In genomic region chr11:71224614-71225013, GRCm38 (mm10) we compare ENCODE assay signal across 12 mouse cellular contexts. TPM values are rescaled to one million over a fixed set of nuclear protein-coding genes. Genes with fewer than 3 reads are reported as not detected.
DNase-seq lines count a peak whose midpoint lies in the region; ATAC-seq and TF ChIP-seq lines count a peak whose summit lies in the region.
"Had no signal": no experiment of that assay in that cellular context is flagged by ENCODE, and none has a peak within 500 bp of the region (broad histone marks: within the 10 kb centered on the region; RNA-seq: fewer than 3 reads in every experiment).

No protein-coding gene starts in this region.

- peak; percentile 33 to 79; a peak in 2 of 4 replicates for TF ChIP-seq CTCF in CH12.LX (conservative IDR thresholded peaks at IDR 0.05 in 1 of 2, IDR thresholded peaks at IDR 0.05 in 1 of 2; ENCODE audit: low read depth in 2 of 2, low read length in 2 of 2)
- TF ChIP-seq CTCF in brain, embryonic 14.5 days (IDR thresholded peaks at IDR 0.05; ENCODE audit: borderline replicate concordance, extremely low read depth, insufficient read depth, insufficient read length) = peak; percentile 19; the same call in 1 of the 2 replicates

- no peak for TF ChIP-seq EP300 in CH12.LX (IDR thresholded peaks at IDR 0.05; ENCODE audit: low read length)

- 78% methylated on average over 2 of the region's 2 CpGs for WGBS in kidney, embryonic 14.5 days
- 69% methylated on average over 2 of the region's 2 CpGs for WGBS in embryonic facial prominence, embryonic 10.5 days

- no peaks in the 10 kb centered on the region for H3K4me1 ChIP-seq in kidney, embryonic 14.5 days (ENCODE audit: control insufficient read depth, insufficient read depth, low read length)
- peaks cover 1 to 7% of the 10 kb centered on the region in 2 experiments; a peak in 2 of 4 replicates for H3K4me1 ChIP-seq in CH12.LX (ENCODE audit: control insufficient read depth in 1 of 2, insufficient read depth in 2 of 2)
- H3K4me1 ChIP-seq in embryonic facial prominence, embryonic 10.5 days = no peaks in the 10 kb centered on the region
- H3K4me1 ChIP-seq: lung, embryonic 15.5 days had no signal

- no peak overlapping the region for H3K27ac ChIP-seq in kidney, embryonic 14.5 days (ENCODE audit: low read depth, low read length)
- H3K27ac ChIP-seq in CH12.LX (ENCODE audit: insufficient read depth, low read depth) = no peak overlapping the region
- no peak overlapping the region for H3K27ac ChIP-seq in embryonic facial prominence, embryonic 10.5 days (replicated peaks)
- H3K27ac ChIP-seq: lung, embryonic 15.5 days had no signal

- no peaks in the 10 kb centered on the region for H3K36me3 ChIP-seq in kidney, embryonic 14.5 days (ENCODE audit: control insufficient read depth, insufficient read depth, low read length)
- peaks cover 0 to 43% of the 10 kb centered on the region in 2 experiments for H3K36me3 ChIP-seq in CH12.LX (replicated peaks in 1 of 2; ENCODE audit: control insufficient read depth in 1 of 2, insufficient read depth in 1 of 2, low read length in 1 of 2)
- H3K36me3 ChIP-seq in embryonic facial prominence, embryonic 10.5 days (replicated peaks) = no peaks in the 10 kb centered on the region
- H3K36me3 ChIP-seq: lung, embryonic 15.5 days had no signal

- dilution Hi-C loops in CH12.LX (cut with MboI; ENCODE audit: extremely low pct_ligation_motif_present, extremely low pct_unique_long_range_greater_than_20kb, low sequenced_read_pairs) = no loop called here

- no peaks in the 10 kb centered on the region for H3K9me3 ChIP-seq in kidney, embryonic 14.5 days (ENCODE audit: control insufficient read depth, low read length)
- H3K9me3 ChIP-seq in CH12.LX (replicated peaks; ENCODE audit: low read length) = peaks cover 3% of the 10 kb centered on the region
- no peaks in the 10 kb centered on the region for H3K9me3 ChIP-seq in embryonic facial prominence, embryonic 10.5 days
- H3K9me3 ChIP-seq: lung, embryonic 15.5 days had no signal

- peak; percentile 6 for DNase-seq in embryo, embryonic 10 days (ENCODE audit: low spot score)
- no peak for DNase-seq in embryo, embryonic 10.5 days (ENCODE audit: low spot score)
- peak; percentile 10 to 25 for DNase-seq in kidney, postnatal 4 days
- peak; percentile 39 for DNase-seq in CH12.LX (ENCODE audit: extremely low read depth)
- DNase-seq in brain, embryonic 14.5 days (ENCODE audit: low read depth) = no peak
- no peak for DNase-seq in embryonic facial prominence, embryonic 10.5 days (ENCODE audit: low spot score)
- DNase-seq: gastrocnemius, postnatal 25 days had no signal

- H3K4me3 ChIP-seq in kidney, embryonic 14.5 days (ENCODE audit: low read length) = no peak overlapping the region
- no peak overlapping the region for H3K4me3 ChIP-seq in CH12.LX (replicated peaks in 1 of 3; ENCODE audit: low read depth in 2 of 3, low read length in 2 of 3, poor library complexity in 1 of 3)
- H3K4me3 ChIP-seq in embryonic facial prominence, embryonic 10.5 days = no peak overlapping the region
- H3K4me3 ChIP-seq: lung, embryonic 15.5 days had no signal

- in situ Hi-C loops in CH12.LX (cut with MboI; ENCODE audit: low pct_ligation_motif_present, low pct_unique_long_range_greater_than_20kb, low sequenced_read_pairs) = no loop called here

- no peaks in the 10 kb centered on the region for H3K27me3 ChIP-seq in kidney, embryonic 14.5 days (ENCODE audit: control insufficient read depth, insufficient read depth, low read length)
- H3K27me3 ChIP-seq in CH12.LX (replicated peaks) = no peaks in the 10 kb centered on the region
- H3K27me3 ChIP-seq in embryonic facial prominence, embryonic 10.5 days (replicated peaks; ENCODE audit: low read depth, poor library complexity, severe bottlenecking) = no peaks in the 10 kb centered on the region
- H3K27me3 ChIP-seq: lung, embryonic 15.5 days had no signal

- H3K9ac ChIP-seq in kidney, embryonic 14.5 days (ENCODE audit: low read depth, low read length) = no peak overlapping the region
- no peak overlapping the region for H3K9ac ChIP-seq in CH12.LX (ENCODE audit: insufficient read depth, low read depth)
- H3K9ac ChIP-seq: lung, embryonic 15.5 days had no signal

- ATAC-seq in kidney, embryonic 14.5 days (ENCODE audit: low FRiP score, low TSS enrichment) = no peak
- ATAC-seq in inflammation-experienced regulatory T-cells, adult 6 months = no peak
- ATAC-seq: hindbrain, embryonic 16.5 days had no signal

- no peak for TF ChIP-seq POLR2A in CH12.LX (IDR thresholded peaks at IDR 0.05; ENCODE audit: low read depth, low read length)
- no peak for TF ChIP-seq POLR2A in brain, embryonic 14.5 days (IDR thresholded peaks at IDR 0.05; ENCODE audit: borderline replicate concordance, extremely low read depth, insufficient read depth, insufficient read length, poor library complexity, severe bottlenecking)

- no peak overlapping the region for H3K4me2 ChIP-seq in kidney, embryonic 14.5 days (replicated peaks; ENCODE audit: low read depth, low read length)
- H3K4me2 ChIP-seq in CH12.LX (ENCODE audit: insufficient read depth, low read depth, poor library complexity, severe bottlenecking) = no peak overlapping the region
- H3K4me2 ChIP-seq: lung, embryonic 15.5 days had no signal

- no peaks in the 10 kb centered on the region for H3K79me2 ChIP-seq in CH12.LX (replicated peaks; ENCODE audit: control insufficient read depth, extremely low read depth, insufficient read depth, poor library complexity, severe bottlenecking)

- TF ChIP-seq RAD21 in CH12.LX (IDR thresholded peaks at IDR 0.05; ENCODE audit: low read depth, low read length) = peak; percentile 70

TF ChIP-seq in CH12.LX, 34 proteins besides CTCF, POLR2A, EP300 and RAD21:
- TF ChIP-seq MAX (IDR thresholded peaks at IDR 0.05; ENCODE audit: low read length) = no peak
- TF ChIP-seq JUN (IDR thresholded peaks at IDR 0.05; ENCODE audit: insufficient read depth, low read depth, low read length) = no peak
- TF ChIP-seq SMC3 (IDR thresholded peaks at IDR 0.05; ENCODE audit: low read depth, low read length) = peak; percentile 93
- TF ChIP-seq NRF1 (IDR thresholded peaks at IDR 0.05; ENCODE audit: low read depth, low read length) = no peak
- TF ChIP-seq CHD2 (IDR thresholded peaks at IDR 0.05; ENCODE audit: low read length) = no peak
- TF ChIP-seq CHD1 (IDR thresholded peaks at IDR 0.05; ENCODE audit: low read depth, low read length) = no peak
- TF ChIP-seq SIN3A (IDR thresholded peaks at IDR 0.05; ENCODE audit: low read length) = no peak

RNA-seq across cellular contexts. Expression of gene Nlrp1b, which starts 5.9 kb away (rescaled TPM):
- not detected in 2 replicates for polyA plus RNA-seq in kidney, embryonic 14.5 days (2014; fragmentation: Nextera tagmentation; extraction: Ambion mirVana)
- total RNA-seq in CH12.LX (2012; rRNA removed) = 0.38 and 0.67 TPM in 2 replicates
- total RNA-seq in CH12.LX (2014; rRNA removed) = 0.42 and 0.80 TPM in 2 replicates
- polyA plus RNA-seq in CH12.LX (2012; ENCODE audit: insufficient read length, low read depth) = 1.1 and 1.4 TPM in 2 replicates
- 0.06 and 0.14 TPM in 2 replicates for polyA plus RNA-seq in brain, embryonic 14.5 days (2012; rRNA removed)
- 1 to 10 TPM; 1.5 to 6.7 (median 2.1) TPM for polyA plus RNA-seq in inflammation-experienced regulatory T-cells, adult 6 months (2017; shearing (Covaris generic))
- polyA plus RNA-seq in embryonic facial prominence, embryonic 10.5 days (2016; fragmentation: Nextera tagmentation; extraction: Ambion mirVana) = not detected in 2 replicates
- polyA plus RNA-seq: C2C12; hindbrain, embryonic 16.5 days; lung, embryonic 15.5 days had no signal

Comparison
In these comparisons a context has a peak if more than half of its experiments do, and no peak if none do; other contexts are left out.
1. DNase-seq: peak in embryo, embryonic 10 days (single experiment), kidney, postnatal 4 days (2 of 2) and CH12.LX (single experiment); none in embryo, embryonic 10.5 days (single experiment), brain, embryonic 14.5 days (single experiment) and embryonic facial prominence, embryonic 10.5 days (single experiment).